In the genomic region with DNA sequence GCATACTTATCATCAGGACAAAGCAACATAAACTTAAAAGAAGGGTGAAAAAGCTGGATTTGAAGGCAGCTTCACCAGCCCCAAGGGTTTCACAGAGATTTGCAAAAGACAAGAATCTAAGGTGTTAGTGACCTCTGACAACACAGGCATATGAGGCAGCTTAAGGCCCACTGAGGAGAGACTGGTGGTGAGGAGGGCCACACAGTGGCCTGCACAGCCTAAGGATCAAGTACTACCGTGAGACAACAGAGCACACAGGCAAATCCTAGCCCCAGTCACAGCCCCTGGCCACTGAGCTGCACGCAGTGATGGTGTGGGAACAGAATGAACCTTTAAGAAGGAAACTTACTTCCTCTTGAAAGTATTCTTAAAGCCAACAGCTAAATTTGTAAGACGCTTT, we compare ENCODE assay signal across 13 mouse cellular contexts. TPM values are rescaled to one million over a fixed set of nuclear protein-coding genes. Genes with fewer than 3 reads are reported as not detected.
DNase-seq lines count a peak whose midpoint lies in the region; ATAC-seq and TF ChIP-seq lines count a peak whose summit lies in the region.
"Had no signal": no experiment of that assay in that cellular context is flagged by ENCODE, and none has a peak within 500 bp of the region (broad histone marks: within the 10 kb centered on the region; RNA-seq: fewer than 3 reads in every experiment).

No protein-coding gene starts in this region.

- peaks cover 17% of the 10 kb centered on the region for H3K36me3 ChIP-seq in kidney, postnatal 0 days (ENCODE audit: insufficient read depth, low read length)

- H3K4me2 ChIP-seq in kidney, postnatal 0 days (ENCODE audit: low read length) = no peak overlapping the region
- H3K4me2 ChIP-seq: neural tube, embryonic 12.5 days had no signal

- TF ChIP-seq CTCF in cerebellum, adult 2 months (IDR thresholded peaks at IDR 0.05; ENCODE audit: borderline replicate concordance, insufficient read depth, low read depth, low read length) = no peak
- TF ChIP-seq CTCF in kidney, postnatal 0 days (IDR thresholded peaks at IDR 0.05; ENCODE audit: low read depth) = no peak

- H3K27ac ChIP-seq in cerebellum, adult 2 months (ENCODE audit: insufficient read depth, low read length) = peak overlapping the region; percentile 41
- peak overlapping the region; percentile 68 for H3K27ac ChIP-seq in kidney, postnatal 0 days
- H3K27ac ChIP-seq: neural tube, embryonic 12.5 days had no signal

- no peak for ATAC-seq in cerebellum, adult (ENCODE audit: insufficient number of reproducible peaks, low FRiP score, low TSS enrichment)
- ATAC-seq in kidney, postnatal 0 days (replicated peaks; ENCODE audit: low FRiP score, low read depth) = no peak
- ATAC-seq in frontal cortex, adult (ENCODE audit: low TSS enrichment) = no peak
- ATAC-seq: intestine, embryonic 16.5 days had no signal

- TF ChIP-seq POLR2A in cerebellum, adult 2 months (IDR thresholded peaks at IDR 0.05; ENCODE audit: borderline replicate concordance, insufficient read depth, low read length) = no peak

- H3K27me3 ChIP-seq in cerebellum, adult 2 months (ENCODE audit: control insufficient read depth, insufficient read depth, low read length) = no peaks in the 10 kb centered on the region
- no peaks in the 10 kb centered on the region for H3K27me3 ChIP-seq in kidney, postnatal 0 days (ENCODE audit: insufficient read depth, low read length)
- H3K27me3 ChIP-seq: neural tube, embryonic 12.5 days had no signal

- WGBS in cerebellum, adult 2 months = 70% methylated on average over 3 of the region's 3 CpGs
- 77% methylated on average over 3 of the region's 3 CpGs for WGBS in kidney, postnatal 0 days

- no peak overlapping the region for H3K9ac ChIP-seq in kidney, postnatal 0 days (ENCODE audit: low read depth, low read length)
- H3K9ac ChIP-seq: neural tube, embryonic 12.5 days had no signal

- H3K9me3 ChIP-seq in kidney, postnatal 0 days (replicated peaks; ENCODE audit: low read length) = no peaks in the 10 kb centered on the region
- H3K9me3 ChIP-seq: neural tube, embryonic 12.5 days had no signal

- DNase-seq in cerebellum, adult 2 months = no peak
- DNase-seq in kidney, postnatal 0 days (ENCODE audit: low spot score) = no peak
- no peak for DNase-seq in kidney, postnatal 14 days
- peak; percentile 53 for DNase-seq in thymus, postnatal 25 days
- DNase-seq in thymus, postnatal 0 days (ENCODE audit: low spot score) = no peak
- DNase-seq in thymus, postnatal 4 days = peak; percentile 50
- DNase-seq: right cerebral cortex, postnatal 4 days had no signal

- peaks cover 31% of the 10 kb centered on the region for H3K4me1 ChIP-seq in cerebellum, adult 2 months (ENCODE audit: control insufficient read depth, insufficient read depth, low read length)
- H3K4me1 ChIP-seq in kidney, postnatal 0 days (replicated peaks; ENCODE audit: insufficient read depth, low read length) = peaks cover 19% of the 10 kb centered on the region; the same call in 1 of the 2 replicates
- H3K4me1 ChIP-seq: neural tube, embryonic 12.5 days had no signal

- no peak overlapping the region for H3K4me3 ChIP-seq in cerebellum, adult 2 months (replicated peaks; ENCODE audit: insufficient read depth, low read depth, low read length)
- H3K4me3 ChIP-seq in kidney, postnatal 0 days (replicated peaks; ENCODE audit: low read depth, low read length) = no peak overlapping the region
- H3K4me3 ChIP-seq: erythroblast, embryonic 14.5 days; neural tube, embryonic 12.5 days had no signal

RNA-seq across cellular contexts. Expression of a gene that starts 17.9 kb away (rescaled TPM):
- polyA plus RNA-seq in cerebellum, adult 2 months (2012; rRNA removed) = 59.6 and 65.2 TPM in 2 replicates
- polyA plus RNA-seq in kidney, postnatal 0 days (2015; fragmentation: Nextera tagmentation; extraction: Ambion mirVana) = 9.8 and 10.2 TPM in 2 replicates
- 19.9 and 24.5 TPM in 2 replicates for polyA plus RNA-seq in thymus, postnatal 0 days (2015; fragmentation: Nextera tagmentation; extraction: Ambion mirVana)

RNA-seq across cellular contexts. Expression of a gene that starts 34.3 kb away (rescaled TPM):
- not detected in 2 replicates for polyA plus RNA-seq in cerebellum, adult 2 months (2012; rRNA removed)
- not detected in 2 replicates for polyA plus RNA-seq in kidney, postnatal 0 days (2015; fragmentation: Nextera tagmentation; extraction: Ambion mirVana)
- polyA plus RNA-seq in thymus, postnatal 0 days (2015; fragmentation: Nextera tagmentation; extraction: Ambion mirVana) = not detected in 2 replicates
- polyA plus RNA-seq: brain, embryonic 14.5 days; erythroblast, embryonic 14.5 days; intestine, embryonic 16.5 days; neural tube, embryonic 12.5 days had no signal

RNA-seq across cellular contexts. Expression of a gene that starts 35.7 kb away (rescaled TPM):
- polyA plus RNA-seq in cerebellum, adult 2 months (2012; rRNA removed) = 5.0 TPM in 2 replicates
- polyA plus RNA-seq in kidney, postnatal 0 days (2015; fragmentation: Nextera tagmentation; extraction: Ambion mirVana) = 48.5 and 51.2 TPM in 2 replicates
- 2.4 and 2.9 TPM in 2 replicates for polyA plus RNA-seq in thymus, postnatal 0 days (2015; fragmentation: Nextera tagmentation; extraction: Ambion mirVana)

RNA-seq across cellular contexts. Expression of a gene that starts 35.7 kb away (rescaled TPM):
- polyA plus RNA-seq in cerebellum, adult 2 months (2012; rRNA removed) = 8.5 and 11.3 TPM in 2 replicates
- polyA plus RNA-seq in kidney, postnatal 0 days (2015; fragmentation: Nextera tagmentation; extraction: Ambion mirVana) = 23.1 and 27.1 TPM in 2 replicates
- polyA plus RNA-seq in thymus, postnatal 0 days (2015; fragmentation: Nextera tagmentation; extraction: Ambion mirVana) = 47.8 and 50.9 TPM in 2 replicates

RNA-seq across cellular contexts. Expression of a gene that starts 35.8 kb away (rescaled TPM):
- polyA plus RNA-seq in cerebellum, adult 2 months (2012; rRNA removed) = 19.2 and 23.2 TPM in 2 replicates
- 15.9 and 16.3 TPM in 2 replicates for polyA plus RNA-seq in kidney, postnatal 0 days (2015; fragmentation: Nextera tagmentation; extraction: Ambion mirVana)
- polyA plus RNA-seq in thymus, postnatal 0 days (2015; fragmentation: Nextera tagmentation; extraction: Ambion mirVana) = 24.8 and 26.4 TPM in 2 replicates

Comparison
In these comparisons a context has a peak if more than half of its experiments do, and no peak if none do; other contexts are left out.
1. DNase-seq: peak in thymus, postnatal 25 days (single experiment) and thymus, postnatal 4 days (single experiment); none in cerebellum, adult 2 months (0 of 2), kidney, postnatal 0 days (single experiment), kidney, postnatal 14 days (single experiment) and thymus, postnatal 0 days (single experiment).